9 mouse cellular contexts compared by ENCODE assay signal in genomic region chr9:109057543-109057942, GRCm38 (mm10). TPM values are rescaled to one million over a fixed set of nuclear protein-coding genes. Genes with fewer than 3 reads are reported as not detected.
DNase-seq lines count a peak whose midpoint lies in the region; ATAC-seq and TF ChIP-seq lines count a peak whose summit lies in the region.
"Had no signal": no experiment of that assay in that cellular context is flagged by ENCODE, and none has a peak within 500 bp of the region (broad histone marks: within the 10 kb centered on the region; RNA-seq: fewer than 3 reads in every experiment).

No protein-coding gene starts in this region.

- peak overlapping the region; percentile 77 for H3K4me2 ChIP-seq in liver, postnatal 0 days (ENCODE audit: low read depth, low read length)
- no peak overlapping the region for H3K4me2 ChIP-seq in forebrain, embryonic 16.5 days (ENCODE audit: low read length)
- H3K4me2 ChIP-seq: midbrain, embryonic 15.5 days had no signal

- peak; percentile 51 to 52 for TF ChIP-seq EP300 in MEL (IDR thresholded peaks at IDR 0.05; ENCODE audit: low read depth in 1 of 2, low read length in 2 of 2)
- TF ChIP-seq EP300 in liver, postnatal 0 days (IDR thresholded peaks at IDR 0.05; ENCODE audit: low read depth), result no peak

- H3K36me3 ChIP-seq in MEL (ENCODE audit: control insufficient read depth in 1 of 2, insufficient read depth in 2 of 2, low read length in 2 of 2), result peaks cover 0 to 26% of the 10 kb centered on the region in 2 experiments; a peak in 2 of 4 replicates
- peaks cover 26% of the 10 kb centered on the region for H3K36me3 ChIP-seq in liver, postnatal 0 days (replicated peaks; ENCODE audit: insufficient read depth, low read length)
- H3K36me3 ChIP-seq in forebrain, embryonic 16.5 days (ENCODE audit: control insufficient read depth, insufficient read depth), result peaks cover 13% of the 10 kb centered on the region

- peak overlapping the region; percentile 90 for H3K27ac ChIP-seq in layer of hippocampus, adult 2 months
- peak overlapping the region; percentile 75 for H3K27ac ChIP-seq in MEL (ENCODE audit: control insufficient read depth, low read depth, low read length)
- peak overlapping the region; percentile 93 for H3K27ac ChIP-seq in liver, postnatal 0 days (ENCODE audit: low read depth)
- H3K27ac ChIP-seq in forebrain, embryonic 16.5 days (ENCODE audit: low read length), result no peak overlapping the region
- H3K27ac ChIP-seq: midbrain, embryonic 15.5 days had no signal

- peaks cover 4% of the 10 kb centered on the region for H3K79me2 ChIP-seq in MEL (ENCODE audit: control insufficient read depth, insufficient read depth, low read length, poor library complexity)

- peaks cover 5 to 32% of the 10 kb centered on the region in 2 experiments for H3K4me1 ChIP-seq in MEL (ENCODE audit: control insufficient read depth in 1 of 2, insufficient read depth in 2 of 2, low read length in 2 of 2)
- peaks cover 35% of the 10 kb centered on the region for H3K4me1 ChIP-seq in liver, postnatal 0 days (ENCODE audit: insufficient read depth)
- H3K4me1 ChIP-seq in forebrain, embryonic 16.5 days (replicated peaks; ENCODE audit: control insufficient read depth, insufficient read depth, low read length), result peaks cover 17% of the 10 kb centered on the region

- 79% methylated on average over 5 of the region's 5 CpGs for WGBS in liver, postnatal 0 days (ENCODE audit: insufficient replicate concordance)
- WGBS in forebrain, embryonic 16.5 days, result 87% methylated on average over 5 of the region's 5 CpGs

- TF ChIP-seq CTCF in layer of hippocampus, adult 2 months (conservative IDR thresholded peaks at IDR 0.05), result no peak
- no peak for TF ChIP-seq CTCF in MEL (IDR thresholded peaks at IDR 0.05 in 2 of 3, conservative IDR thresholded peaks at IDR 0.05 in 1 of 3; ENCODE audit: control insufficient read depth in 1 of 3, insufficient read depth in 1 of 3, low read depth in 2 of 3, low read length in 3 of 3, poor library complexity in 1 of 3, severe bottlenecking in 1 of 3)
- TF ChIP-seq CTCF in liver, postnatal 0 days (IDR thresholded peaks at IDR 0.05; ENCODE audit: low read depth), result no peak

- H3K27me3 ChIP-seq in MEL (ENCODE audit: control insufficient read depth in 1 of 2, insufficient read depth in 2 of 2, low read length in 2 of 2), result no peaks in the 10 kb centered on the region
- no peaks in the 10 kb centered on the region for H3K27me3 ChIP-seq in liver, postnatal 0 days (ENCODE audit: insufficient read depth, low read length)
- no peaks in the 10 kb centered on the region for H3K27me3 ChIP-seq in forebrain, embryonic 16.5 days (replicated peaks; ENCODE audit: control insufficient read depth, insufficient read depth, low read length)
- H3K27me3 ChIP-seq: midbrain, embryonic 15.5 days had no signal

- H3K9me3 ChIP-seq in MEL (replicated peaks; ENCODE audit: insufficient read depth, low read length), result no peaks in the 10 kb centered on the region
- no peaks in the 10 kb centered on the region for H3K9me3 ChIP-seq in liver, postnatal 0 days (ENCODE audit: low read length)
- no peaks in the 10 kb centered on the region for H3K9me3 ChIP-seq in forebrain, embryonic 16.5 days (ENCODE audit: control insufficient read depth, low read length)
- H3K9me3 ChIP-seq: midbrain, embryonic 15.5 days had no signal

- no peak for ATAC-seq in liver, postnatal 0 days
- no peak for ATAC-seq in forebrain, embryonic 16.5 days
- ATAC-seq: midbrain, embryonic 15.5 days had no signal

- no peak for TF ChIP-seq POLR2A in MEL (IDR thresholded peaks at IDR 0.05; ENCODE audit: control insufficient read depth in 1 of 2, insufficient read depth in 1 of 2, low read depth in 1 of 2, low read length in 2 of 2, poor library complexity in 1 of 2)

- TF ChIP-seq RAD21 in MEL (IDR thresholded peaks at IDR 0.05; ENCODE audit: low read depth, low read length), result no peak

- DNase-seq in layer of hippocampus, adult 2 months (ENCODE audit: low spot score in 2 of 2), result no peak
- no peak for DNase-seq in layer of hippocampus, adult 9-10 months (ENCODE audit: low spot score)
- peak; percentile 53 to 58 for DNase-seq in B cell, adult 2 months
- DNase-seq in MEL (ENCODE audit: low read depth, low spot score), result peak; percentile 87
- DNase-seq in liver, postnatal 0 days, result no peak
- DNase-seq in cerebellum, adult 8-10 months, result no peak
- DNase-seq: kidney, postnatal 14 days had no signal

- 0 out of 2 replicates have a peak overlapping the region, but pooled peaks have one; percentile 1 for H3K9ac ChIP-seq in MEL (ENCODE audit: control insufficient read depth, low read depth, low read length, poor library complexity, severe bottlenecking)
- H3K9ac ChIP-seq in liver, postnatal 0 days (replicated peaks), result peak overlapping the region; percentile 76
- no peak overlapping the region for H3K9ac ChIP-seq in forebrain, embryonic 16.5 days (replicated peaks; ENCODE audit: low read depth, low read length)
- H3K9ac ChIP-seq: midbrain, embryonic 15.5 days had no signal

- no peak overlapping the region for H3K4me3 ChIP-seq in layer of hippocampus, adult 2 months
- no peak overlapping the region for H3K4me3 ChIP-seq in MEL (ENCODE audit: control insufficient read depth in 1 of 2, insufficient read depth in 1 of 2, low read depth in 2 of 2, low read length in 2 of 2)
- H3K4me3 ChIP-seq in liver, postnatal 0 days (ENCODE audit: low read depth, low read length), result 0 out of 2 replicates have a peak overlapping the region, but pooled peaks have one; percentile 17
- H3K4me3 ChIP-seq in forebrain, embryonic 16.5 days (replicated peaks; ENCODE audit: low read length), result no peak overlapping the region
- H3K4me3 ChIP-seq: midbrain, embryonic 15.5 days had no signal

TF ChIP-seq in MEL, 35 proteins besides CTCF, POLR2A, EP300 and RAD21 (continues in another document):
- TF ChIP-seq ETS1 (IDR thresholded peaks at IDR 0.05; ENCODE audit: low read depth, low read length), result peak; percentile 87
- TF ChIP-seq ZMIZ1 (IDR thresholded peaks at IDR 0.05; ENCODE audit: low read depth, low read length), result no peak
- TF ChIP-seq JUND (IDR thresholded peaks at IDR 0.05; ENCODE audit: low read depth, low read length), result 0 out of 2 replicates have a peak, but pooled peaks have one; percentile 40
- TF ChIP-seq RCOR1 (IDR thresholded peaks at IDR 0.05; ENCODE audit: low read depth, low read length), result no peak
- peak; percentile 41; the same call in 1 of the 2 replicates for TF ChIP-seq GATA1 (IDR thresholded peaks at IDR 0.05; ENCODE audit: low read depth, low read length)
- TF ChIP-seq ELF1 (IDR thresholded peaks at IDR 0.05; ENCODE audit: low read depth, low read length), result peak; percentile 16; the same call in 1 of the 2 replicates
- peak; percentile 70 for TF ChIP-seq SIN3A (IDR thresholded peaks at IDR 0.05; ENCODE audit: low read length)
- TF ChIP-seq MEF2A (IDR thresholded peaks at IDR 0.05; ENCODE audit: extremely low read depth, insufficient replicate concordance, low read depth, low read length, poor library complexity, severe bottlenecking), result peak; percentile 75; the same call in 1 of the 2 replicates
- TF ChIP-seq MXI1 (IDR thresholded peaks at IDR 0.05; ENCODE audit: low read depth, low read length), result peak; percentile 39; the same call in 1 of the 2 replicates
- peak; percentile 21; the same call in 1 of the 2 replicates for TF ChIP-seq SMC3 (IDR thresholded peaks at IDR 0.05; ENCODE audit: low read depth, low read length)
- peak; percentile 35; the same call in 1 of the 2 replicates for TF ChIP-seq TCF12 (IDR thresholded peaks at IDR 0.05; ENCODE audit: low read depth, low read length)
- no peak for TF ChIP-seq USF2 (IDR thresholded peaks at IDR 0.05; ENCODE audit: borderline replicate concordance in 1 of 2, insufficient read depth in 1 of 2, low read depth in 1 of 2, low read length in 2 of 2)

RNA-seq across cellular contexts. Expression of gene Trex1, which starts 2.0 kb away (rescaled TPM):
- 10 to 100 TPM; 12.9 to 15.4 TPM for total RNA-seq in layer of hippocampus, adult 2 months (2021)
- 8.9 and 10.0 TPM in 2 replicates for total RNA-seq in MEL (2012; rRNA removed)
- 10 to 100 TPM in 1 of 2 experiments, not detected in 1; 17.0 TPM for polyA plus RNA-seq in MEL (2012; ENCODE audit: insufficient read depth in 1 of 2, insufficient read length in 2 of 2, low read depth in 1 of 2, low replicate concordance in 2 of 2, missing spikeins in 1 of 2)
- 13.3 and 14.3 TPM in 2 replicates for polyA plus RNA-seq in liver, postnatal 0 days (2015; fragmentation: Nextera tagmentation; extraction: Ambion mirVana)
- polyA plus RNA-seq in forebrain, embryonic 16.5 days (2015; fragmentation: Nextera tagmentation; extraction: Ambion mirVana), result 16.1 and 17.9 TPM in 2 replicates

RNA-seq across cellular contexts. Expression of gene Atrip, which starts 16.4 kb away (rescaled TPM):
- 10 to 100 TPM; 25.0 to 31.9 TPM for total RNA-seq in layer of hippocampus, adult 2 months (2021)
- total RNA-seq in MEL (2012; rRNA removed), result 18.0 and 18.4 TPM in 2 replicates
- polyA plus RNA-seq in MEL (2012; ENCODE audit: insufficient read depth in 1 of 2, insufficient read length in 2 of 2, low read depth in 1 of 2, low replicate concordance in 2 of 2, missing spikeins in 1 of 2), result 10 to 100 TPM in 1 of 2 experiments, not detected in 1; 35.3 TPM
- 6.1 and 6.7 TPM in 2 replicates for polyA plus RNA-seq in liver, postnatal 0 days (2015; fragmentation: Nextera tagmentation; extraction: Ambion mirVana)
- polyA plus RNA-seq in forebrain, embryonic 16.5 days (2015; fragmentation: Nextera tagmentation; extraction: Ambion mirVana), result 36.0 and 38.3 TPM in 2 replicates

RNA-seq across cellular contexts. Expression of gene Shisa5, which starts 19.2 kb away (rescaled TPM):
- 10 to 100 TPM; 56.5 to 58.4 TPM for total RNA-seq in layer of hippocampus, adult 2 months (2021)
- total RNA-seq in MEL (2012; rRNA removed), result 38.3 and 41.0 TPM in 2 replicates
- 10 to 100 TPM in 1 of 2 experiments, not detected in 1; 71.7 TPM for polyA plus RNA-seq in MEL (2012; ENCODE audit: insufficient read depth in 1 of 2, insufficient read length in 2 of 2, low read depth in 1 of 2, low replicate concordance in 2 of 2, missing spikeins in 1 of 2)
- polyA plus RNA-seq in liver, postnatal 0 days (2015; fragmentation: Nextera tagmentation; extraction: Ambion mirVana), result 34.1 and 35.0 TPM in 2 replicates
- polyA plus RNA-seq in forebrain, embryonic 16.5 days (2015; fragmentation: Nextera tagmentation; extraction: Ambion mirVana), result 52.4 and 52.7 TPM in 2 replicates

RNA-seq across cellular contexts. Expression of gene Ccdc51, which starts 24.8 kb away (rescaled TPM):
- 1 to 10 TPM; 7.6 to 8.1 TPM for total RNA-seq in layer of hippocampus, adult 2 months (2021)
- total RNA-seq in MEL (2012; rRNA removed), result 26.8 and 28.4 TPM in 2 replicates
- 10 to 100 TPM in 1 of 2 experiments, not detected in 1; 15.1 TPM for polyA plus RNA-seq in MEL (2012; ENCODE audit: insufficient read depth in 1 of 2, insufficient read length in 2 of 2, low read depth in 1 of 2, low replicate concordance in 2 of 2, missing spikeins in 1 of 2)
- polyA plus RNA-seq in liver, postnatal 0 days (2015; fragmentation: Nextera tagmentation; extraction: Ambion mirVana), result 8.9 and 9.1 TPM in 2 replicates
- polyA plus RNA-seq in forebrain, embryonic 16.5 days (2015; fragmentation: Nextera tagmentation; extraction: Ambion mirVana), result 16.9 and 17.5 TPM in 2 replicates

RNA-seq across cellular contexts. Expression of gene Tma7, which starts 24.8 kb away (rescaled TPM):
- total RNA-seq in layer of hippocampus, adult 2 months (2021), result 100 to 1,000 TPM; 295 to 309 TPM
- total RNA-seq in MEL (2012; rRNA removed), result 346 and 400 TPM in 2 replicates
- polyA plus RNA-seq in MEL (2012; ENCODE audit: insufficient read depth in 1 of 2, insufficient read length in 2 of 2, low read depth in 1 of 2, low replicate concordance in 2 of 2, missing spikeins in 1 of 2), result 100 to 1,000 TPM in 1 of 2 experiments, not detected in 1; 366 TPM
- 283 and 284 TPM in 2 replicates for polyA plus RNA-seq in liver, postnatal 0 days (2015; fragmentation: Nextera tagmentation; extraction: Ambion mirVana)
- polyA plus RNA-seq in forebrain, embryonic 16.5 days (2015; fragmentation: Nextera tagmentation; extraction: Ambion mirVana), result 505 and 526 TPM in 2 replicates

Comparison
In these comparisons a context has a peak if more than half of its experiments do, and no peak if none do; other contexts are left out.
1. DNase-seq: peak in B cell, adult 2 months (2 of 2) and MEL (single experiment); none in layer of hippocampus, adult 2 months (0 of 2), layer of hippocampus, adult 9-10 months (single experiment), liver, postnatal 0 days (single experiment) and cerebellum, adult 8-10 months (single experiment).